Mouse (Mus musculus) adrenal gland, postnatal 25 days (tissue): Measurements from ENCODE around the gene Ppil6. TPM values are rescaled to one million over a fixed set of nuclear protein-coding genes. Genes with fewer than 3 reads are reported as not detected.

Experiments used
- DNase-seq: peaks from one replicate; pipeline ENCODE4 v3.0.0; 2021; ENCODE audit warnings: mixed read lengths
- total RNA-seq: library from RNA; stranded (reverse); gene quantifications from 2 replicates; pipeline ENCODE4 v1.2.3, GENCODE M21; 2021

Gene Ppil6
- total RNA-seq, 1 experiment from 2014 or later, result 1.7 TPM

DNA sequence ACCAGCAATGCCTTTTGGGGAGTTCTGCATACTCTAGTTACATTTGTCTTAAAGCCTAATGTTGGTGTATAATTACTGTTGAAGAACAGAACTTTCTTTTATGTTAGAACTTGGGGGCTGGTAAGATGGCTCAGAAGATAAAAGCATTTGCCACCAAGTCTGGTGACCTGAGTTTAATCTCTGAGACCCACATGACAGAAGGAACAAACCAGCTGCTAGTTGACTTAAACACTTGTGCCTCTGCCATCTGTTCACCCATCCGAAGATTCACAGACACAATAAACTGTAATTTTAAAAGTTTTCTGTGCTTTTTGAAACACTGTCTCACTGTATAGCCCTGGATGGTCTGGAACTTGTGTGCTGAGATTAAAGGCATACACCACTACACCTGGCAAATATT lies 35.5 kb downstream of the Ppil6 start:
- no peak for DNase-seq

DNA sequence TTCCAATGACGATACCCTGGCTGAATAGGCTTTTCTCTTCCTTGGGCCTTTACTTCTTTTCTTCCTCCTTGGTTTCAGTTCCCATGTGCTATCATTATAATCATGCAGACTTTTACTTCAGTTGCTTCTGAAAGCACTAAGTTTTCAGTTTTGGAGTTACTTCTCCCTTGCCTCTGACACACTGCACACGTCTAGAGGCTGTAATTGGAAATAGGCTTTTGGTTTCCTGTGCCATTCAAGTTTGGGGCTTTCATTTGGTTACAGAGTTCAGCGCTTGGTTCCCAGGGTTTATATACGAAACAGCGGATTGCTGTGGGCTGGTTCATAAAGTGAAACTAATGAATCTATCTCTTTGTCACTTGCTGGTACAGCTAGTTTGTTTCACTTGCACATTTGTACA lies 39.7 kb downstream of the Ppil6 start:
- DNase-seq, result no peak

DNA sequence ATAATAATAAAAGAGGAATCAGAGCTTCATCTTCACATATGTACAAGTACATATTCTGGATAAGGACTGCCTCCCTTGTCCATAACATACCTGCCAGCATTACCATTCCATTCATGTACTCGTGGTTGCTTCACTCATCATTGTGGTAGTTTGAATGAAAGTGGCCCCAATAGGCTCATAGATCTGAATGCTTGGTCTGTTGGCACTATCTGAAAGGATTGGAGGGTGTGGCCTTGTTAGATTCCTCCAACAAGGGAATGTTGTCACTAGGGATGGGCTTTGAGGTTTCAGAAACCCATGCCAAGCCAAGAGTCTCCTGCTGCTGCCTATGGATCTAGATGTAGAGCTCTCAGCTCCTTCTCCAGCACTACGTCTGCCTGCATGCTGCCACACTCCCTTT lies 45.8 kb downstream of the Ppil6 start:
- DNase-seq, result no peak

DNA sequence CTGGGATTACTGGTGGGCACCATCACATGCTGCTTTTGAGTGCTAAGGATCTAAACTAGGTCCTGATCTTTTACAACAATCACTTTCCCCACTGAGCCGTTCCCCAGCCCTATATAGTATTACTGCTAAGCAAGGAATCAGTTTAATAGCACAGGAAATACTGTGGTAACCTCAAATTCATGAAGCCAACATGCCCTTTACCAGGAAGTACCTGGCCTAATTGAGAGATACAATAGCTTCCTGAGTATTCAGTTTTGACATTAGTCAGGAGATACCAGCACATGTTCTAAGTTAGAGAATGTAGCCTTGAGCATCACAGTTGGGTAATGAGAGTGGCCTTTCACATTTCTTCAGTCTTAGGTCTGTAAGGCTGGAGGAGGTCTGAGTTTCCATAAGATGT lies 46.5 kb downstream of the Ppil6 start:
- DNase-seq, result no peak

DNA sequence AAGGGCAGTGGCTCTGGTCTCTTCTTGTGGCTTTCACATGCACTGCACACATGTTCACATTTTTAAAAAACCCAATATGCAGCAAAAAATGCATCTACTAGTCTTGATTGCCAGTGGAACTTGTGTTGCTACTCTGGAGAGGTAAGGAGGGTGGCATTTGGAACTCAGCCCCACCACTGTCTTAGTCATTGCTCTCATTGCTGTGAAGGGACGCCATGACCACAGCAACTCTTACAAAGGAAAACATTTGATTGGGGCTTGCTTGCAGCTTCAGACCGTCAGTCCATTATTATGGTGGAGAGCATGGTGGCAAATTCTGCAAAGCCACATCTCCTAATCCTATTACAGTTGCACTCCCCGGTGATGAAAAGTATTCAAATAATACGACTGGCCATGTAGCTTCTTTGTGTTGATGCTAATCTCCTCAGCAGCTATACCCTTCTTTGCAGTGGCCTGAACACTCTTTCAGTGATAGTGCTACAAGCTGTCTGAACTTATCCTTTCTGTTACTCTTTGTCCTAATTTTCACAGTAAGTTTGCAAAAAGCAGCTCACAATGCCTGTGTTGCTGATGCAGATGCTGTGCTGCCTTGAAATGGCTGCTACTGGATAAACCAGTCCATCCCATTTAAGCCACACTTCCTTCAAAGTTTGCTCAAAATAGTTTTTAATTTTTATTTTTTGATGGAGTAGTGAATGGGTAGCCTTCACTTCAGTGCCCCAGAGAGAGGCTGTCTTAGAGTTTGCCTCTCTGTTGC lies 47.2 kb downstream of the Ppil6 start:
- no peak for DNase-seq

DNA sequence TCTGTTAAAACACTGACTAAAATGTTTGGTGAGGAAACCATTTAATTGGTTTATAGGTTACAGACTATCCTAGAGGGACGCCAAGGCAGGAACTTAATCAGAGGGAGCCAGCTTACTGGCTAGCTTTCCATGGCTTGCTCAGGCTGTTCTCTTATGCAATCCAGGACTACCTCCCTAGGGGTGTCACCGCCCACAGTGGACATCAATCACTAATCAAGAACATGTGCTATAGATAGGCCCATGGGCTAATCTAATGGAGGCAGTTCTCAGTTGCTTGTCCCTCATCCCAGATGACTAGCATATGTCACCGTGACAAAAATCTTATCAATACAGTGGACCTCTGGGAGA lies 47.7 kb downstream of the Ppil6 start:
- DNase-seq, result no peak

DNA sequence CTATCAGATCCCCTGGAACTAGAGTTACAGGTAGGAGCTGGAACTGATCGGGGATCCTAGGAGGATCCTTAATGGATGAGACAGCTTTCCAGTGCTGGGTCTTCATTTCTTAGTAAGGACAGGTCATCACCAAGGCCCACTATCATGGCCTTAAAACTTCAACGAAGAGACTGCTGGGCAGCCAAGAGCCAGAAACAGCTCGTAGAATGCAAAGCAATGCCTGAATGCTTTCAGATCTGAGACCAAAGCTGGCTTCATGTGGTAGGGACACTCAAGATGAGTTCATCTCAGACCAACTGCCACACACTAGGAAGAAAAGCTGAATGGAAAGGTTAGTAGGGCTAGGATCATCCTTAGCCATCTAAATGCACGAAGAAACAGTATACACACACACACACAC lies 48.7 kb downstream of the Ppil6 start:
- no peak for DNase-seq

DNA sequence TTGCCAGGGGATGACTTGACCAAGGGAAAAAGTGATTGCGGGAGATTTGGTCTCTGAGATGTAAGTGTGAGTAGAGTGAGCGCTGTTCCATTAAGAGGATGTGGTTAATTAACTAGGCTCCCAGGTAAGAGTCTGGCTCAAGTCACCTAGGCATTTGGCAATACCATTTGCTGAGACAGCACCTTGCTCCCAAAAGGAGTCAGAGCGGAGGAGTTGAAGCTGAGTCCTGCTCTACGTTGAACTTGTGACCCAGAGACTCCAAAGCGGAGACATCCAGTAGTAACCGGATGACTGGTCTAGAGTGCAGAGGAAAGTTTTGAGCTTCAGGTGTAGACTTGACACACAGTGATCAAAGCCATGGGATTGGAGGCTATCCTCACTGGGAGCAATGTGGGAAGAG lies 51.8 kb downstream of the Ppil6 start:
- DNase-seq, result no peak

DNA sequence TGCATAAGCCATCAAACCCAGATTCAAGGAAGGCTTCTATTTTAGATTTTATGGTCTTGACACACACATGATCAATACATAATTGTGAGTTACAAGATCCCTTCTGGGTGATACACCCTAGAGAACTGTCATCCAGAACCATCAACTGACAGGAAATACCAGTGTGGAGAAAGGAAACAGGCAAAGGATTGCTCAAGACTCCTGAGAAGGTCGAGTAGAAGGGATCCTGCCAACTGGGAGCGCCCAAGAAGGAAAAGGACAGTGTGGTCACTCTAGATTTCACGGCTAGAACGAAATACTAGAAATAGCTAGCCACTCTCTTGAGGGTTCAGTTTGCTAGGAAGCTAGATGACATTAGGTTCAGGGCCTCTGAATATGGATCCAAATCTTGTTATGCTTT lies 53.2 kb downstream of the Ppil6 start:
- no peak for DNase-seq

DNA sequence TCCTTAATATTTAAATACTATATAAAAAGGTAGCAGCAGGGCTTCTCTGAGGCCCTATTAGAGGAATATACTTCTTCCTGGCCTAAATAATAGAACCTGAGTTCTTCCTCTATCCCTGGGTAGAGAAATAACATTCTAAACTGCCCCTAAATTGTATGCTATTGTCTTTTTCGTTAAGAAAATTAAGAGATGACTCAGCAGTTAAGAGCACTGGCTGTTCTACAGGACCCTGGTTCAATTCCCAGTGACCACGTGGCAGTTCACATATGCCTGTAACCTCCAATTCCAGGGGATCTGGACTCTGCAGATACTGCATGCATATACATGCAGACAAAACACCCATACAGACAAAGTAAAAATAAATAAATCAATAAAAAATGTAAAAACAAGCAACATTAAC lies 53.6 kb downstream of the Ppil6 start:
- DNase-seq, result no peak

DNA sequence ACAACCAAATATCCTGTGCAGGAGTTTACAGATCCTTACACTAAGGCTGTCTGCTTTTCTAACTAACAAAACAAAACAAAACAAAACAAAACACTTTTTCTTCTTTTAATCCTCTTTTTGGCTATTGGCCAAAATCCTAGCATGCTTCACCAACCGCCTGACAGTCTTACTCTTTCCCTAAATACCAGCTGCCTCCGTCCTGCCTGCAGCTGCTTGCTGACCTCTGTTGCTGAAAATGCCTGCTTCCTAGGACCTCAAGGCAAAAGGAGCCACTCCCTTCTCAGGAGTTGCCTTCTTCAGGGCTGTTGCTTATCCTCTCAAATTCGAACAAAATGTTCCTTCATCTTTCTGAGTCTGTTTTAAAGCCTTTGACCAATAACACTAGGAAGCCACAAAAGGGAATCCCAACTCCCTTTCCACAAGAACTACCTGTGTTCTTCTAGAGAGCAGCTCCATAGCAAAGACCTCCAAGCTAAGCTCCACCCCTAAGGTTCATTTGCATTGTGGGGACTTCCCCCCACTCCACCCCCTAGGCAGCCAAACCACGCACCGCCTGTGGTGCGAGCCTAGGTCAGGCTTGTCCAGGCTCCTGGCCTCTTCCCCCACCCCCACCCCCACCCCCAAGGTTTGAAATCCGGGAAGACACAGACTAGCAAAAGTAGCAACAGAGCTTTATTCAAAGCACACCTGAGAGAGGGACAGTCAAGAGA lies 54.4 kb downstream of the Ppil6 start:
- DNase-seq, result no peak

DNA sequence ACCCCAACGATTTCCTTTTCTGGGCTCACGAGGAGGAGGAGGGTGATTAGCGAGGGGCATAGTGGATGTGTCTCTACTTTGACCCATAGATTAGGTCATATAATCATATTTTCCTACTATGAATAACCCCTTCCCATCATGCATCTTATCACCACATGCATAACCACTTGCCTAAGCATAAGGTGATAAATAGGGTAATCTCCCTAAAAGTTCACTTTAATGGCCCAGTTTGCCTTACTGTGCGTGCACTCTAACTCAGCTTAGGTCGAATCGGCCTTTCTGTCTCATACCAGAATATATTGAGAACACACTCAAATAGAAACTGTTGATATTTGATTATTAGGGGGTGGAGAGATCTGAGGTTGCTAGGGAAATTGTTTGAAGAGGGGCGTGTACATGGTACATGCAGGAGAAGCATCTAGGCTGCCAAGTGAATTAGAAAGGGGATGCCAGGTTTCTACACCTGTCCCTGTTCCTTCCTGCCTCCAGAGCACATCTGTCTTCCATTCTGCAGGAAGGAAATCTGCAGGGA lies 55.1 kb downstream of the Ppil6 start:
- no peak for DNase-seq

DNA sequence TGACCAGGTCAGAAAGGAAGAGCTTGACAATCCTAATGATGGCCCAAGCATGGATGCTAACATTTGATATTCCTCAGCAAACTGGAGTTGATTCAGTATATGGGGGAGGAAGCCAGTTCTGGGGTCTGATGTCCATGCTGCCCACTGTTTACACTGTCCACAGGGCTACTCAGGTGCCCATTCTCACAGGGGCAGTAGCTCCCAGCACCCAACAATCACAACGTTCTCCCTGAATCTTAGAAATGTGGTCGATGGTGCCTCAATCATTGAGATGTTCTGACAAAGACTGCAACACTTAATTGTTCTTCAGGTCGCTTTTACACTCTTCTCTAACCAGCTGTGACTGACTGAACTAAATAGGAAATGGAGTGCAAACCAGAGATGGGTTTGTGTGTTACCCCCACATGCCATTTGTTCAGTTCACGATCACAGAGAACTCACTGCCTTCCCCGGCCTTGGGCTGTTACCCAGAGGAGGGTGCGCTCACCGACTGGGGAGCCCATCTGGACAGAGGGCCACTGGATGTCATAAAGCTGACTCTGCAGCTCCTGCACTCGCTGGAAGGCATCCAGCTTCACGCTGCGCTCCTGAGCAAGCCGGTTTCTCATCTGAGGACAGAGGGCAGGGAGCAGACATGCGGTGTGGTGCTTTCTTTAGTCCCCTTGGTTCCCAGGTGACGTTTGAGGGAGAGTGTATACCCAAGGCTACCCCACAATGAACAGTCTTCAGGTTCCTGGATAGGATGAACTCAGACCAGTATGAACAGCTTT lies 56.3 kb downstream of the Ppil6 start:
- peak; percentile 47 for DNase-seq

DNA sequence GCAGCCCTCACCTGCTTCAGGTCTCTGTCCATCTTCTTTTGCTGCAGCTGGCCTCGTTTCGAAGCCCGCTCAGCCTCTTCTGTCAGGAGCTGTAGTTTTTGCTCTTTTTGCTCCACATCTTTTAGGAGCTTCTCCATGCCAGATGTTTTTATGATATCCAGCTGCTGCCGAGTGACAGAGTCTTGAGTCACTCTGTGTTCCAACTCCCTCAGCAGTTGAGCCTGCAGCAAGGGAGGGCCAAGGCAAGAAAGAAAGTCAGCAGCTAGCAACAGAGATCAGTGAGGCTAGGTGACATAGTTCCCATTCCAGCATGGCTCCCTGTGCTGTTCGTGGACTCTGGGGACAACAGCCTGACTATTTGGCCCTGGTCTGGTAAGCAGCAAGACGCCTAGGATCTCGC lies 60.5 kb downstream of the Ppil6 start:
- no peak for DNase-seq

DNA sequence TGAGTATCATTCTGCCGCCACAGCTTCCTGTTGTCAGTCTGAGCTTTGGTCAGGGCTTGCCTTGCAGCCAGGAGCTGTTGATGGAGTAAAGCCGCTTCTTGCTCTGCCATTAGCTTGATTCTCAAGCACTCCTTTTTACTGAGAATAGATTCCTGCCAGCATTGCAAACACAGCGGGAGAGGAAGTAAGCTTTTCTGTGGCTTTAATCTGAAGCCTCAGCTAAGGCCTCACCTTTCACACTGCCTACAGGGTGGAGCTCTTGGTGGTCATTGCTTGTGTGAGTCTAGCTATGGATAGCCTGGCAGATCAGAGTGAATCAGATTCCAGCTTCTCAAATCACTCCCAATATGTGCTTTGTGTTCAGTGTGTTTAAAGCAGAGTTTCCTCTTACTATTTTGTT lies 62.1 kb downstream of the Ppil6 start:
- no peak for DNase-seq

DNA sequence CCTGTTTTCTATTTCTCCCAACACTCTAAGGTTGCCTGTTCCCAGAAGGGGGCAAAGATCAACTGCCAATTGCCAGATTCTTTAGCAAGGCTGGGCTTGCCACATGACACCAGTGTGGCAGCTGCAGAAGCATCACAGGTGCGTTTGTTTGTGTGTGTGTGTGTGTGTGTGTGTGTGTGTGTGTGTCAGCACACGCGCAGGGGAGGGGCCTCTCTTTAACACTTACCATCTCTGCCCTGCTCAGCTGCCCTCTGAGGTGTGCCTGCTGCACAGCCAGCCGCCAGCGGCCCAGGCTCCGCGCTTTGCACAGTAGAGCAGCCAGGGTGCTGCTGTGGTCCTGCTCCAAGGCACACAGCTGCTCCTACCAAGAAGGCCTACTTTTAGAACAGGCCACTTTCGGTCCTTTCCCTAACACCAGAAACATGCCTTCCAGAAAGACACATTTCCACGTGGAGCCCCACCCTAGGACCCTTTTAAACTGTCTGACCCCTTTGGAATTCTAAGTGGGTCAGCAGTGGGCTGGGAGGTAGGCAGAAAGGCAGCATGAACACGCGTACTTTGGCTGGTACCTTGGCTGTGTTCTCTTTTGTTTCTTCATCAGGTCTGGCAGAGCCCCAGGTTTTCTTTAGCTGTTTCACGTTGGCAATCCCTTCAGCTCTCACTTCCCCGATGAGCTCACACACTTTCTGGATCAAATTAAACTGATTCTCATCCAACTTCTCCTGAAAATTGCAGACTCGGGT lies 62.8 kb downstream of the Ppil6 start:
- DNase-seq, result no peak

DNA sequence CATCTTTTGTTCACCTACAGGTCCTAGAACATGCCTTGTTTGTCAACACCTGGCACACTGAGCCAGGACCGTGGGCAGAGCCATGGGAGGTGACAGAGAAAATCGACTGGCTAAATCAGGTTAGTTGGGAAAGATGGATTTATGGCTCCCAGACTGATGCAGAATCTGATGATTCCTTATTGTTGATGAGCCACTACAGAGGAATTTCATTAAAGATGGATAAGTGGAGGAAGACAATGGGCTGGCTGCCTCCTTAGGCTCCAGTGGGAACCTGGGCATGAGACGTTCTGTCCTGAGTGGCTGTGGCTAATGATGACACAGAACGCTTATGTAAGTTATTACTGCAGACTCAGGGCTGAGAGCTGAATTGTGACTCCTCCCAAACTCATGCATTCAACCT lies 63.5 kb downstream of the Ppil6 start:
- DNase-seq, result no peak

DNA sequence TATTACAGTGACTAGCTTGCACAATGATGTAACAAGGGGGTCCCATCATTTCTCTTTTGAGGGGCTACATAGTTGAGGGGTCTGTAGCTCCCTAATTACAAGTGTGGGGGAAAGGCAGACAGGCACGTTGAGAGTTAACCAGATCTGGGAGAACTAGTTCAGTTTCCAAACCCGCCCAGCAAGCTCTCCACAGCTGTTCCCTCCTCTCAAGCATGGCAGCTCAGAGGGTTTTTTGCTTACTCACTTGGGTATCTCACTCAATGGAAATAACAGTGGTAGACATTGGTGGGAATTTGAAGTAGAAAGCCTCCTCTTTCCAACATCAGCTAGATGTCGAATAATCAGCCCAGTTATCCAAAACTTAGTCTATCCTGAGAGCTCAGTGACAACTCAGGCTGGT lies 64.8 kb downstream of the Ppil6 start:
- no peak for DNase-seq

DNA sequence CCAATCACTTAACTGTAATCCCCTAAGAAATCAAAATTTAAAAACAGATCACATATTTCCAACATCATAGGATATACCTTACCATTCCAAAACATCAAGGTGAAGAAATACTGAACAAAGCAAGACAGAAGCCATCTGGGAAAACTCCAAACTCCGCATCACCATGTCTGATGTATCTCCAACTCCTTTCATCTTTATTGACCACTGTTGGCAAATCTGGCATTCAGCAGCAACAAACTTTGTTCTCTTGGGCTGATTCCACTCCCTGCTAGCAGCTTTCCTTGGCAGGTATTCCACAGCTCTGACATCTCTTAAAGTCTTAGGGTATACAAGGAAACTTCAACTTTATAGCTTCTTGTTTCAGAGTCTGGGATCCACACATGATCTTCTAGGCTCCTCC lies 68.2 kb downstream of the Ppil6 start:
- DNase-seq, result no peak

DNA sequence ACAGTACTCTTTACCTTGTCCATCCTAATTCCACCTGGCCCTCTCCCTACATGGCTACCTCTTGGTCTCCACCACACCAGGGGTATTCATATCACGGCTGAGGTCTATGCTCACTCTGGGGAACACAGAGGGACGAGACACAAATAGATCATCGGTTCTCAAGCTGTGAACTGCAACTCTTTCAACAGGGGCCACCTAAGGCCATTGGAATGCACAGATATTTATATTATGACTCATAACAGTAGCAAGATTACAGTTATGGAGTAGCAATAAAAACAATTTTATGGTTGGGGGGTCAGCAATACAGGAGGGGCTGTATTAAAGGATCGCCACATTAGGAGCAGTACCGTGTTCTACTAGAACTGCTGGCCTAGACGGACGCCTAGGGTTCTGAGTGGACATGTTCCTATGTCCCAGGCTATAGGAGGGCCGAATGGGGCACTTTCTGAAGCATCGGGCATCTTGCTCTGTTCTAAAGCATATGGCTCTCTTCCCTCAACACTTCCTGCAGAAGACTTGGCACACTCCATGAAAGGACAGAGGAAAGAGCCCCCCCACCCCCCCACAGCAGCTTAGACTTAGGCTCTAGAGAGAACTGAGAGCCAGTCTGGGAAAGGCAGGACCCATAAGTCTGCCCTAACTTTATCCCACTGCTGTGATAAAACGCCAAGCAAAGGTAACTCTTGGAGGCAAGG lies 71.6 kb downstream of the Ppil6 start:
- DNase-seq, result no peak
